Mouse (Mus musculus) embryonic facial prominence, embryonic 10.5 days (tissue): ENCODE results near the gene Ush1c. TPM values are rescaled to one million over a fixed set of nuclear protein-coding genes. Genes with fewer than 3 reads are reported as not detected.

Experiments
- DNase-seq: peaks from one replicate; pipeline ENCODE4 v3.0.0-alpha.2; 2017; ENCODE audit warnings: low spot score
- H3K27ac ChIP-seq: fragments of 300-500 bp; sonication (generic); replicated peaks from 2 replicates; pipeline ENCODE4 v1.5.1; 2016; ENCODE audit warnings: mild to moderate bottlenecking
- H3K27me3 ChIP-seq: fragments of 300-500 bp; sonication (generic); replicated peaks from 2 replicates; pipeline ENCODE4 v1.6.1; 2016; ENCODE audit warnings: low read depth, mild to moderate bottlenecking; ENCODE audit not compliant: poor library complexity, severe bottlenecking
- H3K36me3 ChIP-seq: fragments of 300-500 bp; sonication (generic); replicated peaks from 2 replicates; pipeline ENCODE4 v1.6.1; 2016; ENCODE audit warnings: mild to moderate bottlenecking, moderate library complexity
- H3K4me1 ChIP-seq: fragments of 300-500 bp; sonication (generic); 2 replicates; pipeline ENCODE4 v1.6.1; 2016
- H3K4me3 ChIP-seq: fragments of 300-500 bp; sonication (generic); 2 replicates; pipeline ENCODE4 v1.5.1; 2016; ENCODE audit warnings: mild to moderate bottlenecking, moderate library complexity
- H3K9me3 ChIP-seq: fragments of 300-500 bp; sonication (generic); 2 replicates; pipeline ENCODE4 v1.6.1; 2016; ENCODE audit warnings: mild to moderate bottlenecking
- WGBS: fragments of 180-500 bp; shearing (Covaris S2); methylation state at CpG from one replicate; pipeline ENCODE4 v1.1.7; 2016; 5-methylcytosine and 5-hydroxymethylcytosine counted together
- polyA plus RNA-seq: library from polyadenylated mRNA; unstranded; fragments of >200 nt; fragmentation: Nextera tagmentation; extraction: Ambion mirVana; gene quantifications from 2 replicates; pipeline ENCODE4 v1.2.1, GENCODE M21; 2016

Ush1c gene
- polyA plus RNA-seq, 1 experiment from 2014 or later = 4.4 TPM

- Histone ChIP-seq H3K27me3 (no peaks in the 10 kb centered on the region; the same call in 1 of the 2 replicates), H3K4me1 (peaks cover 7% of the 10 kb centered on the region; the same call in 1 of the 2 replicates), H3K27ac (no peak overlapping the region), H3K4me3 (no peak overlapping the region), H3K36me3 (no peaks in the 10 kb centered on the region), H3K9me3 (no peaks in the 10 kb centered on the region)
- DNase-seq = no peak
- 36% methylated on average over 3 of the region's 3 CpGs for WGBS
Measured at GRCm38 (mm10) chr7:46161615-46162014, 76.7 kb downstream of the Ush1c start.

GRCm38 (mm10) chr7:46157746-46158145 lies 80.6 kb downstream of the Ush1c start:
- 79% methylated on average over 7 of the region's 7 CpGs for WGBS
- no peak for DNase-seq

GRCm38 (mm10) chr7:46154498-46155488 lies 83.5 kb downstream of the Ush1c start:
- WGBS = 51% methylated on average over 18 of the region's 18 CpGs
- Histone ChIP-seq H3K4me1 (peaks cover 5% of the 10 kb centered on the region), H3K27me3 (no peaks in the 10 kb centered on the region), H3K9me3 (no peaks in the 10 kb centered on the region), H3K4me3 (no peak overlapping the region), H3K27ac (no peak overlapping the region), H3K36me3 (no peaks in the 10 kb centered on the region)
- no peak for DNase-seq

More at GRCm38 (mm10) chr7:46157746-46158145, 80.6 kb downstream of the Ush1c start:
- Histone ChIP-seq H3K4me3 (no peak overlapping the region), H3K36me3 (no peaks in the 10 kb centered on the region), H3K9me3 (no peaks in the 10 kb centered on the region), H3K27ac (no peak overlapping the region), H3K27me3 (no peaks in the 10 kb centered on the region; the same call in 1 of the 2 replicates), H3K4me1 (peaks cover 12% of the 10 kb centered on the region)

- no peaks in the 10 kb centered on the region for H3K27me3 ChIP-seq
- no peaks in the 10 kb centered on the region for H3K36me3 ChIP-seq
- 76% methylated on average over 9 of the region's 9 CpGs for WGBS
- no peaks in the 10 kb centered on the region for H3K9me3 ChIP-seq
- DNase-seq = no peak
- H3K4me3 ChIP-seq = no peak overlapping the region
- no peak overlapping the region for H3K27ac ChIP-seq
- H3K4me1 ChIP-seq = peaks cover 5% of the 10 kb centered on the region
Measured at GRCm38 (mm10) chr7:46152819-46153351, 85.4 kb downstream of the Ush1c start.

GRCm38 (mm10) chr7:46147417-46147816 lies 90.9 kb downstream of the Ush1c start:
- no peaks in the 10 kb centered on the region for H3K9me3 ChIP-seq
- no peaks in the 10 kb centered on the region for H3K36me3 ChIP-seq
- 90% methylated on average over 7 of the region's 7 CpGs for WGBS
- H3K27me3 ChIP-seq = no peaks in the 10 kb centered on the region
- H3K4me3 ChIP-seq = no peak overlapping the region
- H3K4me1 ChIP-seq = no peaks in the 10 kb centered on the region
- no peak overlapping the region for H3K27ac ChIP-seq
- no peak for DNase-seq

GRCm38 (mm10) chr7:46146675-46147308 lies 91.5 kb downstream of the Ush1c start:
- no peak for DNase-seq
- Histone ChIP-seq H3K27me3 (no peaks in the 10 kb centered on the region), H3K36me3 (no peaks in the 10 kb centered on the region), H3K4me3 (no peak overlapping the region), H3K9me3 (no peaks in the 10 kb centered on the region), H3K27ac (no peak overlapping the region), H3K4me1 (no peaks in the 10 kb centered on the region)
- 86% methylated on average over 7 of the region's 7 CpGs for WGBS

Other genes starting within 250 kb of the Ush1c start
- gene Abcc6, start 208.2 kb downstream of the Ush1c start, polyA plus RNA-seq = 0.10 TPM in 1 of 2 replicates, not detected in the other
- gene Nomo1, start 204.8 kb downstream of the Ush1c start, polyA plus RNA-seq = 26.8 and 30.6 TPM in 2 replicates
- 0.09 and 0.13 TPM in 2 replicates for gene Kcnj11, start 137.7 kb downstream of the Ush1c start, polyA plus RNA-seq
- 0.24 and 0.50 TPM in 2 replicates for gene Abcc8, start 58.5 kb downstream of the Ush1c start, polyA plus RNA-seq
- gene Otog, start 2.5 kb upstream of the Ush1c start, polyA plus RNA-seq = 0.14 and 0.38 TPM in 2 replicates
- gene Myod1, start 138.0 kb upstream of the Ush1c start, polyA plus RNA-seq = 0.62 and 2.0 TPM in 2 replicates
- 0.58 and 0.69 TPM in 2 replicates for gene Kcnc1, start 158.0 kb upstream of the Ush1c start, polyA plus RNA-seq